Mouse (Mus musculus) kidney, adult 11 months (tissue): Measurements from ENCODE around the gene Card9.
A peak's percentile ranks its signal among the peaks of the same experiment; 100 is the strongest.

Source experiments
- DNase-seq: peaks from one replicate; pipeline ENCODE4 v3.0.0; 2022

Gene Card9

GRCm38 (mm10) chr2:26325386-26326181, 35.1 kb downstream of the Card9 start:
- no peak for DNase-seq

DNA sequence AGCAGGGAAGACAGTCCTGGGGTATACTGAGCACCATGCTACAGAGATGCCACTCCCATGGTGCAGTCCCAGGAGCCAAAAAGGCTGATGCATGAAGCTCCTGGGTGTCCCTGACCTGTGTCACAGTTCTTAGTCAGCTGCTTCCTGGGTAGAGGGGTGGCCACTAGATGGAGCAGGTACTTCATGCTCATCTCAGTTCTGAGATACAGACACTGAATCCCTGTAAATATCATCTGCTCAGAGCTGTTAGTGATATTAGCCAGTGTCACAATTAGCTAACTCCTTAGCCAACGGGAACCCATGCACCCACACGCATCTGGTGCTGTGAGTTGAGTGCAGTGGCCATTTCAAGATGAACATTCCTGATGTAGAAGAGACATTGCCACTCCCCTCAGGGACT, 35.8 kb downstream of the Card9 start:
- no peak for DNase-seq

GRCm38 (mm10) chr2:26323589-26324325, 37.0 kb downstream of the Card9 start:
- DNase-seq: no peak

GRCm38 (mm10) chr2:26320245-26321185, 40.2 kb downstream of the Card9 start:
- no peak for DNase-seq

- DNase-seq: no peak
Measured at GRCm38 (mm10) chr2:26319519-26320244, 41.0 kb downstream of the Card9 start.

DNA sequence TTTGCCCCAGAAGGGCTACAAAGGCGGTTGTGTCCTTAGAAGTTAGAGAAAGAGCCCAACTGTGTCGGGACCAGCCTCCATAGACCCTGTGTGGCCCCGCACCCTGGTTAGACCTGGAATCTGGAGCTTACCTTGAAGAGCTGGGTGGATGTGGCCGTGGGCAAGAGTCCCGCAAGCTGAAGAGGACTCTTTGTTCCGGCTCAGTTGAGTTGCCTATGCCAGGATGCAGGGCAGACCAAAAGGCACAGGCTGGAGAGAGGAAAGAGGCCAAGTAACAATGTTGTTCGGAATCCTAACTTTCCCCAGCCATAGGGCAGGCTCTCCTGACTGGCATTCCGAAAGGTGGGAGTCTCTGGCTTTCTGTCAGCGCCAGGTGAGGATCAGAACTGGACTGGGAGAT, 41.6 kb downstream of the Card9 start:
- DNase-seq: no peak

GRCm38 (mm10) chr2:26317991-26318672, 42.6 kb downstream of the Card9 start:
- DNase-seq: no peak

GRCm38 (mm10) chr2:26317371-26317770, 43.3 kb downstream of the Card9 start:
- DNase-seq: no peak

DNA sequence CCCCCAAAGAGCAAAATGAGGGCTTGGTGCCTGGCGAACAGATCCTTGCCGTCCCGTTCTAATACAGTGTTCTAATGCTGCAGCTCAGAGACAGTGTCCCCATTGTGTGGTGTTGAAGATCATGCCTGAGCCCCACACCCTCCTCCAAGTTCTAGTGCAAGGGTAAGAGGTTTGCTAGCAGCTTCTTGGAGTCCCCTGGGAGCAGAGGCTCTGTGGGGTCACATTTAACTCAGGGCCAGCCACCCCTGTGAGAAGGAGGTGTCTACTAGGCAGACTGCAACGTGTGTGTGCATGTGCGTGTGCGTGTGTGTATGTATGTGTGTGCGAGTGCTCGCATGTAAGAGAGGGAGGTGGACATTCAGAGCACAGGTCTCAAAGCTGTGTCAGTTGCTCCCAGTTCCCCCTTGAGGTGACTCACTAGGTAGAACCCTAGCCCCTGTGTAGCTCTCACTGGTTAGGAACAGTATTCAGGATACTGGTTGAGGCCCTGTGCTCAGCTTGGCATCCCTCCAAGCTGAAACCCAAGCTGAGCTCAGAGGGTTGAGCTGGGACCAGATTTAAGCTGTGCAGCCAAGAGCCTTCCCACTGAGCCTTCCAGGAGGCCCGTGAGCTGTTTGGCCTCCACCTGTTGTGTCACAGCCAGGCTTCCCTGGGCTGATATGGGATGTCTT, 44.0 kb downstream of the Card9 start:
- no peak for DNase-seq

DNA sequence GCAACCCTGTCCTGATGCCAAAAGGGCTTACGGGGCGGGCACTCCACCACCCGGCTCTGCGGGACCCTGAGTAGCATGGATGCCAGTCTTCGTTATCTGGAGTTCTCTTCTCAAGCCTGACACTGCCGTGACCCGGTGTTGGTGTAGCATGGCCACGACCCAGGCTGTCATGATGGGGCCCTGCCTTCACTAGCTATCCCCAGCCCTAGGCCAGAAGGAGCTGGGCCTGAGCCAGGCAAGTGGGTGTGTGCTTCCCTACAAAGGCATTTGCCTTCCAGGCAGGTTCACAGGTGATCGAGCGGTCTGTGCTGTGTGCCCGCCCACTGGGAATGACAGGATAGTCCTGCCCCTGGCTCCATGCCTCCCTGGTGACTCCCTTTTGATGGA, 44.8 kb downstream of the Card9 start:
- peak; percentile 62 for DNase-seq

DNA sequence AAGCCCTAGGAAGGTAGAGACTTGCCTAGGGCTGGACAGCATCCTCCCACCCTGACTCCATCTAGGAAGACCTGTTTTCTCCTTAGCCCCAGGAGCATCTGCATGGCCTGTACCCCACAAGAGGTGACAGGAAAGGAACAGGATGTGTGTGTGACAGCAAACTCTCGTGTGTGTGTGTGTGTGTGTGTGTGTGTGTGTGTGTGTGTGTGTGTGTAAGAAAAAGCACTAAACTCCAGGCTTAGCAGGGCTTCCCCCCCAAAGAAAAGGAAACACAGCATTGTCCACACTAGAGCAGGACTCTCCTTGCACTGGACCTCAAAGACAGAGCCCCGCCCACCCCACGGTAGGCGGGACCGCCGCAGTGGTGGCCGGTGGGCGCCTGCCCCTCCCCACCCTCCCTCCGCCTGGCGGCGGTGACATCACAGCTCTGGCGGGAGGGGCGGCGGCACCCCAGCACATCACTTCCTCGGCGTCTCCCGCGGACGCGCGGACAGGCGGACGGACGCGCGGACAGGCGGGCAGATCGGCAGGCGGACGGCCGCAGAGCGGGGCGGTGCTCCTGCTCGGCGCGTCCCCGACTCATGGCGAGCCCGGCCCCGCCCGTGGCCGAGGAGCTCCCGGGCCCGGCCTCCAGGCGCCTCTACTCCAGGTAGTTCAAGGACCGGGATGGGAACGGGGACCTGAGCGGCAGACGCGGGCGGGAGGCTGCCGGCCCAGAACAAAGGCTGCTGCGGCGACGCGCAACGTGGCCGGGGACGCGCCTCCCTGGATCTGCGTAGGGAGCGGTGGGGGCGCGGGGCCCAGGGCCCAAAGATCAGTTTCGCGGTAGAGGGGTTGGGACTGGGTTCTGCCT, 45.4 kb downstream of the Card9 start, which contains the start of gene Gpsm1:
TSS of gene Gpsm1 (plus strand) at position 444 of the 853 bp plus-strand sequence.
- DNase-seq: peak; percentile 65

GRCm38 (mm10) chr2:26314281-26315071, 46.2 kb downstream of the Card9 start:
- peak; percentile 58 for DNase-seq

DNA sequence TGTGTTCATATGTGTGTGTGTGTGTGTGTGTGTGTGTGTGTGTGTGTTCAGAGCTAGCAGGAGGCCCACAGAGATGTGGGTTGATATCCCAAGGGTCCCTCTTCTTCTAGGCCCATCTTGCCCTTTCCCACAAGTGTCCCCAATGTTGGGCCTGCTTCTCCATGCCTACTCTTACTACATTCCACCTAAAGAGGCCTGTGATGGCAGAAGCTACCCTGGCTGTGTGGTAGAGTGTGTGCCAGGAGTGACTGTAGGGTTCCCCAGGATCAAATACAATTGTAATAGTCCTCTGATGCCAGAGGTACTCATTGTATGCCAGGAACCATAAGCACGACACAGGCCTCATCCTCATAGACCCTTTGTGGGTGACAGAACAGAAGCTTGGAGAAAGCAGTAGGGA, 47.3 kb downstream of the Card9 start:
- DNase-seq: no peak

DNA sequence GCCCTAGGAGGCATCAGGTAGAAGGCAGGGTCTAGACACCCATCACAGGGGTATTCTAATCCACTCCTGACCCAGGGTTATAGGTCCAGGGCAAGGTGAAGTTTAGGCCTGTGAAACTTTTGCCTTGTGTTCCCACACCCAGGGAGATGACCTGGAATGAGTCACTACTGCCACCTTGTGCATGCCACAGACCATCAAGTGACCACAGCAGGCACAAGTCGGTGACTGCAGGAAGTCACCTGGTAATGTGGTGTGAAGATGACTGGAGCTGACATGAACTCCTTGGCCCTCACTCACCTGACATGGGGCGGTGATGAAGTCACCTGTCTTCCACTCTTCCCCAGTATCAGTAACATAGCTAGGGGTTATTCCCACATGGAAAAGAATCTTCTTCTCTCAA, 47.9 kb downstream of the Card9 start:
- DNase-seq: no peak

DNA sequence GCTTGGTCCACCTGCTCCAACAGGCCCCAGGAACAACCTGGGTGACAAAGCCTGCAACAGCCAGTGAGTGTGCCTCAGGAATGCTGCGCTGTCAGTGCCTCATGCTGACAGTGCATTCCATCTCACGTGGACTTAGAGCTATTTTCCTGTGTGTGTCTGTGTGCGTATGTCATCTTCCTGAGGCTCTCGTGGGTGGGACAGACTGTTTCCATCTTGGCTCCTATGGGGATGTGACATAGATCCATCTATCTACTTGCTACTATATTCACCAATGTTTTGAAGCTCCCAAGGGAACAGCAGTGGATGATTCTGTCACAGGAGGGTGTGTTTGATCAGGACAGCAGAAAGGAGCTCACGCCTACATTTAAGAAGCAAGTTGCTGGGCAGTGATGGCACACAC, 48.8 kb downstream of the Card9 start:
- no peak for DNase-seq

GRCm38 (mm10) chr2:26309739-26310138, 51.0 kb downstream of the Card9 start:
- DNase-seq: peak; percentile 26

GRCm38 (mm10) chr2:26306702-26307101, 54.0 kb downstream of the Card9 start:
- DNase-seq: no peak

GRCm38 (mm10) chr2:26305555-26305954, 55.2 kb downstream of the Card9 start:
- no peak for DNase-seq

DNA sequence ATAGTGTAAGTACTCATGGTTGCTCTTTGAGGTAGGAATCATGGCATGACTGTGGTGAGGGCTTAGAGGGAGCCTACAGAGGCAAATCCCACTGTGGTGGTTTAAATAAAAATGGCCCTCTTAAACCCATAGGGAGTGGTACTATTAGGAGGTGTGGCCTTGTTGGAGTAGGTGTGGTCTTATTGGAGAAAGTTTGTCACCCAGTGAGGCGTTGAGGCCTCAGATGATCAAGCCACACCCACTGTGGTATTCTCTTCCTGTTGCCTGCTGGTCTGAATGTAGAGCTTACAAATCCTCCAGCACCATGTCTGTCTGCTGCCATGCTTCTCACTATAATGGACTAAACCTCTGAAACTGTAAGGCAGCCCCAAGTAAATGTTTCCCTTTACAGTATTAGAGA, 56.0 kb downstream of the Card9 start:
- no peak for DNase-seq
